Mouse (Mus musculus) cortical plate, adult 2 months (tissue): ENCODE data around the gene Calhm3. TPM values are rescaled to one million over a fixed set of nuclear protein-coding genes. Genes with fewer than 3 reads are reported as not detected.

Source experiments
- H3K27ac ChIP-seq: fragments of 200-500 bp; 2 replicates; pipeline ENCODE4 v1.5.1; 2012; ENCODE audit warnings: low read length, control low read depth, inconsistent platforms; ENCODE audit not compliant: insufficient read depth
- H3K4me1 ChIP-seq: fragments of 200-500 bp; 2 replicates; pipeline ENCODE4 v1.6.1; 2011; ENCODE audit warnings: low read length; ENCODE audit not compliant: control insufficient read depth, insufficient read depth
- H3K4me3 ChIP-seq: fragments of 200-500 bp; 2 replicates; pipeline ENCODE4 v1.5.1; 2011; ENCODE audit warnings: mild to moderate bottlenecking, low read length, control low read depth; ENCODE audit not compliant: insufficient read depth
- CTCF ChIP-seq: fragments of 200-500 bp; IDR thresholded peaks from 2 replicates; pipeline ENCODE4 v1.5.1; 2011; ENCODE audit warnings: mild to moderate bottlenecking, control low read depth, low read length; ENCODE audit not compliant: insufficient read depth; ENCODE audit errors: extremely low read depth
- POLR2A ChIP-seq: fragments of 200-500 bp; IDR thresholded peaks from 2 replicates; pipeline ENCODE4 v1.6.1; 2011; ENCODE audit warnings: mild to moderate bottlenecking, low read length, control low read depth; ENCODE audit not compliant: insufficient read depth; ENCODE audit errors: extremely low read depth
- polyA plus RNA-seq: library from polyadenylated mRNA; depleted of rRNA; stranded (reverse); fragments of >200 nt; gene quantifications from 2 replicates; pipeline ENCODE4 v1.2.3, GENCODE M21; 2012; rRNA removed

The Calhm3 gene
- polyA plus RNA-seq: 0.10 TPM in 1 of 2 replicates, not detected in the other

GRCm38 (mm10) chr19:47157664-47158063, at the start of gene Calhm3:
Calhm3 (minus strand) TSS chr19:47157764.
- H3K4me3 ChIP-seq: no peak within 1 kb of the TSS
- no peak for TF ChIP-seq CTCF

GRCm38 (mm10) chr19:47206126-47206525, 48.6 kb upstream of the Calhm3 start:
- no peak overlapping the region for H3K27ac ChIP-seq
- H3K4me3 ChIP-seq: no peak overlapping the region
- TF ChIP-seq POLR2A: no peak
- TF ChIP-seq CTCF: no peak
- H3K4me1 ChIP-seq: peaks cover 9% of the 10 kb centered on the region

More at GRCm38 (mm10) chr19:47157664-47158063, at the start of gene Calhm3:
- no peaks in the 10 kb centered on the region; the same call in 1 of the 2 replicates for H3K4me1 ChIP-seq
- no peak within 1 kb of the TSS for H3K27ac ChIP-seq

- Histone ChIP-seq H3K4me1 (peaks cover 9% of the 10 kb centered on the region), H3K4me3 (no peak overlapping the region), H3K27ac (peak overlapping the region; percentile 27; the same call in 1 of the 2 replicates)
- TF ChIP-seq POLR2A (no peak), CTCF (no peak)
These were observed 47.1 kb upstream of the Calhm3 start for GRCm38 (mm10) chr19:47204653-47205052.

- TF ChIP-seq POLR2A (no peak), CTCF (no peak)
- Histone ChIP-seq H3K27ac (no peak overlapping the region), H3K4me1 (peaks cover 9% of the 10 kb centered on the region), H3K4me3 (no peak overlapping the region)
These were observed 45.5 kb upstream of the Calhm3 start for GRCm38 (mm10) chr19:47203042-47203441.

GRCm38 (mm10) chr19:47202429-47202828, 44.9 kb upstream of the Calhm3 start:
- Histone ChIP-seq H3K4me3 (no peak overlapping the region), H3K4me1 (peaks cover 9% of the 10 kb centered on the region), H3K27ac (no peak overlapping the region)
- no peak for TF ChIP-seq POLR2A
- TF ChIP-seq CTCF: no peak

GRCm38 (mm10) chr19:47201972-47202371, 44.4 kb upstream of the Calhm3 start:
- TF ChIP-seq POLR2A (no peak), CTCF (no peak)
- peaks cover 9% of the 10 kb centered on the region for H3K4me1 ChIP-seq
- no peak overlapping the region for H3K27ac ChIP-seq
- H3K4me3 ChIP-seq: no peak overlapping the region

GRCm38 (mm10) chr19:47198671-47199350, 41.2 kb upstream of the Calhm3 start:
- H3K4me1 ChIP-seq: 0 out of 2 replicates have a peak, but pooled peaks cover 4% of the 10 kb centered on the region

GRCm38 (mm10) chr19:47192158-47192557, 34.6 kb upstream of the Calhm3 start:
- H3K4me1 ChIP-seq: peaks cover 2% of the 10 kb centered on the region
- TF ChIP-seq CTCF: no peak
- TF ChIP-seq POLR2A: no peak
- no peak overlapping the region for H3K4me3 ChIP-seq
- H3K27ac ChIP-seq: no peak overlapping the region

More at GRCm38 (mm10) chr19:47198671-47199350, 41.2 kb upstream of the Calhm3 start:
- TF ChIP-seq CTCF (no peak), POLR2A (no peak)
- no peak overlapping the region for H3K4me3 ChIP-seq
- H3K27ac ChIP-seq: no peak overlapping the region

- peaks cover 6% of the 10 kb centered on the region for H3K4me1 ChIP-seq
- TF ChIP-seq CTCF (no peak), POLR2A (no peak)
- H3K27ac ChIP-seq: no peak overlapping the region
These were observed 31.1 kb upstream of the Calhm3 start for GRCm38 (mm10) chr19:47188515-47189128.

More at GRCm38 (mm10) chr19:47188515-47189128, 31.1 kb upstream of the Calhm3 start:
- H3K4me3 ChIP-seq: no peak overlapping the region
